Mouse (Mus musculus) stomach, postnatal 0 days (tissue): ENCODE measurements around the gene Tprg. TPM values are rescaled to one million over a fixed set of nuclear protein-coding genes. Genes with fewer than 3 reads are reported as not detected.
A peak's percentile ranks its signal among the peaks of the same experiment; 100 is the strongest.

Experiments used
- ATAC-seq: fragments of 200-750 bp; cut with Nextera tagmentation; 2 replicates; pipeline ENCODE4 v1.8.0; 2017; ENCODE audit not compliant: low FRiP score, low TSS enrichment
- DNase-seq: peaks from one replicate; pipeline ENCODE4 v3.0.0-alpha.2; 2016; ENCODE audit warnings: low spot score
- H3K27ac ChIP-seq: fragments of 300-500 bp; sonication (generic); replicated peaks from 2 replicates; pipeline ENCODE4 v1.5.1; 2014; ENCODE audit warnings: mild to moderate bottlenecking, control low read depth
- H3K27me3 ChIP-seq: fragments of 300-500 bp; sonication (generic); 2 replicates; pipeline ENCODE4 v1.6.1; 2014; ENCODE audit warnings: low read length; ENCODE audit not compliant: control insufficient read depth, insufficient read depth
- H3K36me3 ChIP-seq: fragments of 300-500 bp; sonication (generic); 2 replicates; pipeline ENCODE4 v1.6.1; 2014; ENCODE audit warnings: low read length, mixed read lengths; ENCODE audit not compliant: control insufficient read depth, insufficient read depth
- H3K4me1 ChIP-seq: fragments of 300-500 bp; sonication (generic); replicated peaks from 2 replicates; pipeline ENCODE4 v1.6.1; 2014; ENCODE audit warnings: antibody characterized with exemption; ENCODE audit not compliant: control insufficient read depth, insufficient read depth
- H3K4me2 ChIP-seq: fragments of 300-500 bp; sonication (generic); replicated peaks from 2 replicates; pipeline ENCODE4 v1.6.1; 2014; ENCODE audit warnings: low read depth, mild to moderate bottlenecking, control low read depth, moderate library complexity
- H3K4me3 ChIP-seq: fragments of 300-500 bp; sonication (generic); 2 replicates; pipeline ENCODE4 v1.5.1; 2014; ENCODE audit warnings: low read depth, low read length, control low read depth
- H3K9ac ChIP-seq: fragments of 300-500 bp; sonication (generic); 2 replicates; pipeline ENCODE4 v1.6.1; 2014; ENCODE audit warnings: mild to moderate bottlenecking, low read length, control low read depth, mixed read lengths
- H3K9me3 ChIP-seq: fragments of 300-500 bp; sonication (generic); 2 replicates; pipeline ENCODE4 v1.6.1; 2016; ENCODE audit warnings: low read length; ENCODE audit not compliant: control insufficient read depth
- CTCF ChIP-seq: IDR thresholded peaks from 2 replicates; pipeline ENCODE4 v1.5.1; 2016; ENCODE audit warnings: antibody characterized with exemption, low read depth, mild to moderate bottlenecking, moderate library complexity
- EP300 ChIP-seq: optimal IDR thresholded peaks from 2 replicates; pipeline ENCODE3; 2016; ENCODE audit warnings: antibody characterized with exemption
- WGBS: fragments of 180-500 bp; shearing (Covaris S2); extraction: QIAGEN DNeasy Blood & Tissue Kit; methylation state at CpG from one replicate; pipeline ENCODE4 v1.1.7; 2014; 5-methylcytosine and 5-hydroxymethylcytosine counted together
- polyA plus RNA-seq: library from polyadenylated mRNA; unstranded; fragments of >200 nt; fragmentation: Nextera tagmentation; extraction: Ambion mirVana; gene quantifications from 2 replicates; pipeline ENCODE4 v1.2.1, GENCODE M21; 2015

The Tprg gene
- polyA plus RNA-seq, 1 experiment from 2014 or later = 41.0 TPM

GRCm38 (mm10) chr16:25335058-25335703, 48.6 kb downstream of the Tprg start:
- Histone ChIP-seq H3K36me3 (no peaks in the 10 kb centered on the region), H3K27ac (no peak overlapping the region), H3K4me3 (no peak overlapping the region), H3K27me3 (no peaks in the 10 kb centered on the region), H3K4me2 (no peak overlapping the region), H3K4me1 (no peaks in the 10 kb centered on the region), H3K9me3 (no peaks in the 10 kb centered on the region), H3K9ac (no peak overlapping the region)
- no peak for TF ChIP-seq CTCF
- TF ChIP-seq EP300 = no peak
- 59% methylated on average over 4 of the region's 4 CpGs for WGBS
- no peak for ATAC-seq
- no peak for DNase-seq

- Histone ChIP-seq H3K9me3 (no peaks in the 10 kb centered on the region), H3K4me3 (no peak overlapping the region), H3K4me1 (no peaks in the 10 kb centered on the region), H3K27me3 (no peaks in the 10 kb centered on the region), H3K27ac (no peak overlapping the region), H3K4me2 (no peak overlapping the region), H3K9ac (no peak overlapping the region), H3K36me3 (no peaks in the 10 kb centered on the region)
- DNase-seq (peak; percentile 63), ATAC-seq (0 out of 2 replicates have a peak, but pooled peaks have one; percentile 54)
- 4% methylated on average over 3 of the region's 3 CpGs for WGBS
- peak; percentile 88 for TF ChIP-seq CTCF
- TF ChIP-seq EP300 = no peak
These were observed 63.0 kb downstream of the Tprg start for GRCm38 (mm10) chr16:25349626-25350025.

GRCm38 (mm10) chr16:25367834-25368233, 81.2 kb downstream of the Tprg start:
- H3K4me1 ChIP-seq = no peaks in the 10 kb centered on the region
- no peaks in the 10 kb centered on the region for H3K36me3 ChIP-seq
- WGBS = 66% methylated on average over 7 of the region's 7 CpGs
- no peak overlapping the region for H3K4me2 ChIP-seq
- ATAC-seq (no peak), DNase-seq (no peak)
- H3K9me3 ChIP-seq = no peaks in the 10 kb centered on the region
- no peak overlapping the region for H3K9ac ChIP-seq
- H3K27ac ChIP-seq = no peak overlapping the region
- TF ChIP-seq EP300 (no peak), CTCF (no peak)
- H3K4me3 ChIP-seq = no peak overlapping the region
- H3K27me3 ChIP-seq = no peaks in the 10 kb centered on the region

- peak; percentile 45; the same call in 1 of the 2 replicates for TF ChIP-seq CTCF
- TF ChIP-seq EP300 = no peak
- ATAC-seq (no peak), DNase-seq (no peak)
- Histone ChIP-seq H3K4me1 (no peaks in the 10 kb centered on the region), H3K9me3 (no peaks in the 10 kb centered on the region), H3K27ac (no peak overlapping the region), H3K27me3 (no peaks in the 10 kb centered on the region), H3K9ac (no peak overlapping the region), H3K4me3 (no peak overlapping the region), H3K36me3 (no peaks in the 10 kb centered on the region), H3K4me2 (no peak overlapping the region)
- 34% methylated on average over 5 of the region's 5 CpGs for WGBS
These were observed 83.4 kb downstream of the Tprg start for GRCm38 (mm10) chr16:25369984-25370412.

- Histone ChIP-seq H3K4me2 (no peak overlapping the region), H3K9ac (no peak overlapping the region), H3K4me3 (no peak overlapping the region), H3K27ac (no peak overlapping the region), H3K9me3 (no peaks in the 10 kb centered on the region), H3K4me1 (no peaks in the 10 kb centered on the region), H3K27me3 (no peaks in the 10 kb centered on the region), H3K36me3 (no peaks in the 10 kb centered on the region)
- no peak for DNase-seq
- ATAC-seq = no peak
- WGBS = 58% methylated on average over 4 of the region's 4 CpGs
- TF ChIP-seq CTCF = no peak
- TF ChIP-seq EP300 = no peak
These were observed 87.5 kb downstream of the Tprg start for GRCm38 (mm10) chr16:25374121-25374520.

- Histone ChIP-seq H3K36me3 (no peaks in the 10 kb centered on the region), H3K27me3 (no peaks in the 10 kb centered on the region), H3K4me2 (no peak overlapping the region), H3K4me3 (no peak overlapping the region), H3K9ac (no peak overlapping the region), H3K27ac (no peak overlapping the region), H3K4me1 (no peaks in the 10 kb centered on the region), H3K9me3 (no peaks in the 10 kb centered on the region)
- 61% methylated on average over 5 of the region's 5 CpGs for WGBS
- no peak; the same call in 1 of the 2 replicates for ATAC-seq
- TF ChIP-seq CTCF (peak; percentile 71), EP300 (no peak)
- DNase-seq = peak; percentile 44
These were observed 88.2 kb downstream of the Tprg start for GRCm38 (mm10) chr16:25374775-25375174.
